Mouse (Mus musculus) limb, embryonic 10.5 days (tissue): ENCODE data around the gene Rapgefl1. TPM values are rescaled to one million over a fixed set of nuclear protein-coding genes. Genes with fewer than 3 reads are reported as not detected.

Experiments
- DNase-seq: peaks from one replicate; pipeline ENCODE4 v3.0.0-alpha.2; 2017; ENCODE audit warnings: low spot score
- H3K27ac ChIP-seq: fragments of 300-500 bp; sonication (generic); 2 replicates; pipeline ENCODE4 v1.5.1; 2016; ENCODE audit warnings: mild to moderate bottlenecking
- H3K27me3 ChIP-seq: fragments of 300-500 bp; sonication (generic); 2 replicates; pipeline ENCODE4 v1.6.1; 2016; ENCODE audit warnings: low read depth, mild to moderate bottlenecking; ENCODE audit not compliant: poor library complexity, severe bottlenecking
- H3K36me3 ChIP-seq: fragments of 300-500 bp; sonication (generic); 2 replicates; pipeline ENCODE4 v1.6.1; 2016; ENCODE audit warnings: mild to moderate bottlenecking, moderate library complexity
- H3K4me1 ChIP-seq: fragments of 300-500 bp; sonication (generic); 2 replicates; pipeline ENCODE4 v1.6.1; 2016
- H3K4me3 ChIP-seq: fragments of 300-500 bp; sonication (generic); 2 replicates; pipeline ENCODE4 v1.5.1; 2016; ENCODE audit warnings: mild to moderate bottlenecking, moderate library complexity
- H3K9me3 ChIP-seq: fragments of 300-500 bp; sonication (generic); replicated peaks from 2 replicates; pipeline ENCODE4 v1.6.1; 2016; ENCODE audit warnings: mild to moderate bottlenecking
- WGBS: fragments of 180-500 bp; shearing (Covaris S2); methylation state at CpG from one replicate; pipeline ENCODE4 v1.1.7; 2016; 5-methylcytosine and 5-hydroxymethylcytosine counted together
- polyA plus RNA-seq: library from polyadenylated mRNA; unstranded; fragments of >200 nt; fragmentation: Nextera tagmentation; extraction: Ambion mirVana; gene quantifications from 2 replicates; pipeline ENCODE4 v1.2.1, GENCODE M21; 2016

Rapgefl1 gene
- 1.4 and 1.9 TPM in 2 replicates for polyA plus RNA-seq

DNA sequence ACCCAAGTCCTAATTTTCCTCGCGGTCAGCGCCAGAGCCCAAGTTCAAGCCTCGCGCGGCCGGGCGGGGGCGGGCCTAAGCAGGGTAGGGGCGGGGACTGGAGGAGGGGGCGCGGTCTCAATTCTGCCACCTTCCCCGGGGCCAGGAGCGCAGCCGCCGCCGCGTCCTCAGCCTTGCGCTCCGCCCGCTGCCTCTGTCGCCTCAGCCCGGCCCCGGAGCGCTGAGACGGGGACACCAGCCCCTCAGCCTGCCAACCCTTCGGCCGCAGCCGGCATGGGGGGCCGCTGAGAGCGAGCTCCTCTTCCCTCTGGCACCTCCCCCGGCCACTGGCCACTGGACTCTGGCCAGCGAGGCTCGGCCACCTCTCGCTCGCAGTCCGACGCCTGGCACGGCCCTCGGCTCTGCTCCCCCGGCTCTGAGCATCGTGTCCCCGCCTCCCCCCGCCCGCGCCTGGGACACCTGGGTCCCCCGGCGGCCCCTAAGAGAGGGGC is at the start of gene Rapgefl1:
Gene Rapgefl1, plus strand, starts transcription at position 135 of the 491 bp plus-strand sequence.
- DNase-seq: peak; percentile 92
- under 1% methylated on average over 47 of the region's 48 CpGs for WGBS
- Histone ChIP-seq H3K4me3 (peak within 1 kb of the TSS; percentile 67), H3K27me3 (peaks cover 34% of the 10 kb centered on the region), H3K4me1 (peaks cover 36% of the 10 kb centered on the region), H3K27ac (peak within 1 kb of the TSS; percentile 78), H3K9me3 (no peaks in the 10 kb centered on the region), H3K36me3 (peaks cover 34% of the 10 kb centered on the region)

DNA sequence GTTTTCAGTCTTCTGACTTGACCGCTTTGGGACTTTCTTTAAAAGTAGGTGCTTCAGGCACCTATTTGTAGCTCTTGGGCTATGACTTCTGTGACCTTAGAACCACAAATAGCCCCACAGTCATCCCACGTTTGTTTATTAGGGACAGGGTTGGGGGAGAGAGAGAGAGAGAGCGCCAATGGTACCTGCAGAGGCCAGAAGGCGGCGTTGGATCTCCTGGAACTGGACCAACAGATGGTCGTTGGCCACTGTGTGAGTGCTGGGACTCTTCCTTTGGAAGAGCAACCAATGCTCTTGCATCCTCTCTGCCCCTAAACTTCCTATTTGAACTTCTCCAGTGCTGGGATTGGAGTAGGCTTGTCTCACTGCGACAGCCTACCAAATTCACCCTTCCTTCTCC is 49.4 kb upstream of the Rapgefl1 start:
- Histone ChIP-seq H3K9me3 (no peaks in the 10 kb centered on the region), H3K4me3 (peak overlapping the region; percentile 32), H3K36me3 (no peaks in the 10 kb centered on the region), H3K27ac (peak overlapping the region; percentile 81; the same call in 1 of the 2 replicates), H3K27me3 (no peaks in the 10 kb centered on the region), H3K4me1 (peaks cover 68% of the 10 kb centered on the region)
- DNase-seq: no peak
- 27% methylated on average over 7 of the region's 7 CpGs for WGBS

DNA sequence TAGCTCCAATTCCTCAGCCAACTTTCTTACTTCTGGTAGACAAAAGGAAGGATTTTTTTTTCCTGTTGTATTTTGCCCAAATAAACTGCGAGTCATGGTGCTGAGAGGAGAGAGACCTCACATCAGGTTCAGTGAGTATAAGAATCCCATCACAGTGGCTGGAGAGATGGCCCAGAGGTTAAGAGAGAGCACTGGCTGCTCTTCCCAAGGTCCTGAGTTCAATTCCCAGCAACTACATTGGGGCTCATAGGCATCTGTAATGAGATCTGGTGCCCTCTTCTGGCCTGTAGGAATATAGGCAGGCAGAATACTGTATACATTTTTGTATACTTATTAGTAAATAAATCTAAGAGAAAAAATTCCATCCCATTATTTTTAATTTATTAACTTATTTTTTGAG is 48.9 kb upstream of the Rapgefl1 start:
- Histone ChIP-seq H3K27ac (peak overlapping the region; percentile 81; the same call in 1 of the 2 replicates), H3K4me1 (peaks cover 67% of the 10 kb centered on the region), H3K4me3 (no peak overlapping the region), H3K27me3 (no peaks in the 10 kb centered on the region), H3K9me3 (no peaks in the 10 kb centered on the region), H3K36me3 (no peaks in the 10 kb centered on the region)
- WGBS: 97% methylated on average over 1 of the region's 1 CpGs
- DNase-seq: no peak

DNA sequence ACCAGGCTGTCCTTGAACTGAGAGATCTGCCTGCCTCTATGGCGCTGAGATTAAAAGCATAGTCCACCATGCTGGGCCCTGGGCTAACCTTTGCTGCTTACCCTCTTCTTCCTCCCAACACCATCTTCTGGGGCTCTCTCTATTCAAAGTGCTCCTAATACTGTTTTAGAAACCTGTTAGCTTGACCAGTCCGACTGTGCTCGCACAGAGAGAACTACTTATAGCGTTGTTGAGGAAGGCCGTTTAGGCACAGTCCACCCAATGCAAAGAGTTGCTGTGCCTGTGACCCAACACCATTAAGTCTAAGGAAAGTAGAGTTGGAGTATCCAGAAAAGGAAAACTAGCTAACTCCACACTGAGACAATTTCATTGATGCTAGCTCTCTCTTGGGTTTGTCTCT is 48.4 kb upstream of the Rapgefl1 start:
- 93% methylated on average over 5 of the region's 5 CpGs for WGBS
- DNase-seq: no peak
- Histone ChIP-seq H3K27ac (peak overlapping the region; percentile 81), H3K36me3 (no peaks in the 10 kb centered on the region), H3K9me3 (no peaks in the 10 kb centered on the region), H3K4me3 (no peak overlapping the region), H3K27me3 (no peaks in the 10 kb centered on the region), H3K4me1 (peaks cover 65% of the 10 kb centered on the region)

DNA sequence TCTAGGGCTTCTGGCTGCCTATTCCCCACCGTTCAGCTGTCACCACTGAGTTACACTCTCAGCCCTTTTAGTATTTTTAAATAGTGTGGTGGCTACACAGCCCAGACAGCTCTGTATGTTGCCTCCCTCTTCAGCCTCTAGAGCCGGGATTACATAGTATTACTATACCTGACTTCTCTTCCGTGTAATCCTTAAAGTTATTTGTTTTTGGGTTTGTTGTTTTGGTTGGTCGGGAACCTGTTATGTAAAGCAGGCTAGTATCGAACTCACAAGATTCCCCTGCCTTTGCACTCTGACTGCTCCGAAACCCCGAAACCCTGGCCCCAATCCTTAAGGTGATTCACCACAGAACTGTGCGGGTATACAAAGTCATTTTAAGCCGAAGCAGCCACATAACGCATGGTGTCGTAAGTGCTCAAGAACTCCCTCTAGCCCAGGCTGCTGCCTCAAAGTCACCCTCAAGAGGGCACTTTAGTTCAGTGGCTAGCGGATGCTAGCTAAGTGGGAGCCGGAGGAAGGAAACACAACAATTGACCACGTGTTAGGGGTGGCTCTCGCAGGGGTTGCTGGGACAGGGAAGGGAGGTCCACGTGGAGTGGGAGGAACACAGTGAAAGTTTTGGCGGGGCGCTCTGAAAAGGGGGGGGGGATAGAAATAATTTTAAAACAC is 47.9 kb upstream of the Rapgefl1 start:
- H3K9me3 ChIP-seq: no peaks in the 10 kb centered on the region
- DNase-seq: peak; percentile 84
- peak overlapping the region; percentile 81 for H3K27ac ChIP-seq
- H3K4me3 ChIP-seq: peak overlapping the region; percentile 57
- no peaks in the 10 kb centered on the region for H3K36me3 ChIP-seq
- WGBS: 19% methylated on average over 18 of the region's 18 CpGs
- H3K27me3 ChIP-seq: no peaks in the 10 kb centered on the region
- H3K4me1 ChIP-seq: peaks cover 65% of the 10 kb centered on the region

DNA sequence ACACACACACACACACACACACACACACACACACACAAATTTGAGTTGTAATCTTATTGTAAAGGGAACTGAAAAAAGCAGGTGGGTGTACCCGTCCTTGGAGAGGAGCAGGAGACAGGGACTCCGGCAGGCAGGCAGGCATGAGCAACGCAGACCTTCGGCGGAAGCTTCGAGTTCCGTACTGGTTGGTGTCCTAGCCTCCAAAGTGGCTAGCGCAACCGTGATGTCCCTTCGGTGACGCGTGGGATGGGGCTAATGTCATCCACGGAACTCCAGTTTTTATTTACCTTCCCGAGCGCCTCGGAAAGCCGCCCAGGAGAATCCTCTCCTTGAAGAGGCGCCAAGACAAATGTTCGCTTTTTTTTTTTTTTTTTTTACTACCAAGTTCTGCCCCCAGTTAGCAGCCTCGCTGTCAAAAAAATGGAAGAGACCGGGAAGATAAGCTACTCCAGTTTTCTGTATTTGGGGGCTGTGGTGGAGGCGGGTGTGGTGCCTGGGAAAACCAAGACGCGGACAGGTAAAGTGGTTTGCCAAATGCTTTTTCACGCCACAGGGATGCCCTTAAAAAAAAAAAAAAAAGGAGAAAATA is 47.3 kb upstream of the Rapgefl1 start:
- Histone ChIP-seq H3K36me3 (no peaks in the 10 kb centered on the region), H3K4me1 (peaks cover 66% of the 10 kb centered on the region), H3K27me3 (no peaks in the 10 kb centered on the region), H3K9me3 (no peaks in the 10 kb centered on the region), H3K4me3 (peak overlapping the region; percentile 57), H3K27ac (peak overlapping the region; percentile 81)
- no peak for DNase-seq
- 2% methylated on average over 25 of the region's 25 CpGs for whole genome bisulfite sequencing

DNA sequence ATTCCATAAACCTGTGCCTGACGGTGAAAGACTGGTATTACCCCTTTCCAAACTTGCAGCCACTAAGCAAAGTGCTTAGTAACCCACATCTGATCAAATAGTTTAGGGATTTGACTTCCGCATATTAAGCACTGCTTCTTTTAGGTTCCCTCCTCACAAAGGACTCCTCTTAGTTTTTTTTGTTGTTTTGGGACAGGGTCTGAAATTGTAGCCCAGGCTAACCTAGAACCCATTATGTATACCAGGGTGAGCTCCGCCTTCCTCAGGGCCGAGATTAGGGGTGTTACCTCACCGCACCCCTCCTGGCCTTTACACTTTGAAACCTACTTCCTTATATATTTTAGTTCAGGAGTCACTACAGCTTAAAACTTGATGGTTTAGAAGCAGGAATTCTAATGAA is 46.8 kb upstream of the Rapgefl1 start:
- Histone ChIP-seq H3K4me3 (peak overlapping the region; percentile 57), H3K9me3 (no peaks in the 10 kb centered on the region), H3K27me3 (no peaks in the 10 kb centered on the region), H3K27ac (peak overlapping the region; percentile 81; the same call in 1 of the 2 replicates), H3K4me1 (peaks cover 69% of the 10 kb centered on the region), H3K36me3 (no peaks in the 10 kb centered on the region)
- 42% methylated on average over 5 of the region's 5 CpGs for WGBS
- no peak for DNase-seq

DNA sequence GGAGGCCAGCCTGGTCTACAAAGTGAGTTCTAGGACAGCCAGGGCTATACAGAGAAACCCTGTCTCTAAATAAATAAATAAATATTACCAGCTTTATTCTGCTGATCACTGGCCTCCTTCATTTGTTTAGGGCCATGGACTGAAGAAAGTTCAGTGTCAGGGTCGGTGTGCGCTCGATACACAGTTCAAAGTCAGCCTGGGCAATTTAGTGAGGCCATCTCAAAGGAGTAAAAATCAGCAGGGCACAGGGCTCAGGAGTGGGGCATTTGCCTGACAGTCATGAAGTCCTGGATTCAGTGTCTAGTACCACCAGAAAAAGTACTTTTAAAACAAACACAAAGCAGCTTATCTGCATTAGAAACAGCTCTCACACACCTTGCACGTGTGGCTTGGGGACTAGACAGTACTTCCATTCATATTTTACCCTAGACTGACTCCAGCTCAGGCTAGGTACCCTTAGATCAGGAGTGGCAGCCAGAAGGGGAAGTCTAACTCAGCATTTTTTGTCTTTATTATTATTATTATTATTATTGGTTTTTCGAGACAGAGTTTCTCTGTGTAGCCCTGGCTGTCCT is 45.9 kb upstream of the Rapgefl1 start:
- peaks cover 63% of the 10 kb centered on the region for H3K4me1 ChIP-seq

DNA sequence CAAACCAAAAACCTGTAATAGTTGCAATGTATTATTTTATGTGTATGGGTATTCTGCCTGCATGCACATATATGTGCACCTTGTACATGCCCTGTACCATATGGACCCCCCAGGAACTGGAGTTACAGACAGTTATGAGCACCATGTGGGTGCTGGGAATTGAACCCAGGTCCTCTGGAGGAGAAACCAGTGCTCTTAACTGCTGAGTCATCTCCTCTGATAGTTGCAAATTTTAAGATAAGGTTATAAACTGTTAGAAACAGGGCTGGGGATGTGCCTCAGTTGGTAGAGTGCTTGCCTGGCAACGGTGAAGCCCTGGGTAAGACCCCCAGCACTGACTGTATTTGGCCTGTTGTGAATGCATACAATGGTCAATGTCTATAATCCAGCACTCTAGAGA is 45.1 kb upstream of the Rapgefl1 start:
- no peaks in the 10 kb centered on the region for H3K36me3 ChIP-seq
- 71% methylated on average over 1 of the region's 1 CpGs for WGBS
- no peaks in the 10 kb centered on the region for H3K27me3 ChIP-seq
- H3K27ac ChIP-seq: no peak overlapping the region
- DNase-seq: no peak
- no peaks in the 10 kb centered on the region for H3K9me3 ChIP-seq
- H3K4me3 ChIP-seq: no peak overlapping the region
- H3K4me1 ChIP-seq: peaks cover 56% of the 10 kb centered on the region

More for the DNA sequence above, 45.9 kb upstream of the Rapgefl1 start:
- no peak for DNase-seq
- H3K9me3 ChIP-seq: no peaks in the 10 kb centered on the region
- no peak overlapping the region for H3K27ac ChIP-seq
- H3K27me3 ChIP-seq: no peaks in the 10 kb centered on the region
- H3K36me3 ChIP-seq: no peaks in the 10 kb centered on the region
- WGBS: 83% methylated on average over 5 of the region's 5 CpGs
- H3K4me3 ChIP-seq: no peak overlapping the region

DNA sequence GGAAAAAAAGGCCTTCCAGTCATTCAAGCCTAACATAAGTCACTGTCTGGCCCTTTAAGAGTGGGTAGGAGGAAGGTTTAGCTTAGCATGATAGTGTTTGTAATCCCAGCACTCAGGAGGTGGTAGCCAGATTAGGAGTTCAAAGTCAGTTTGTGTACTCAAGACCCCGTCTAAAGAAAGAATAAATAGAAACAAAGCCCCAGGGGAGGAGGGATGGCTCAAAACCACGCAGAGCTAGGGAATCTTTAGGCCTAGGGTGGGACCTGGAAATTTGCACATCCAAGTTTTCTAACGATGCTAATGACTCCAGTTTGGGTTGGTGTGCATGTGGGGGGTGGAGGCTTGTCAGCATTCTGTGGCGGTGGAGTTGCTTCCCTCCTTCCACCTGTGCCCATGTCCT is 44.5 kb upstream of the Rapgefl1 start:
- Histone ChIP-seq H3K27ac (no peak overlapping the region), H3K27me3 (no peaks in the 10 kb centered on the region), H3K36me3 (no peaks in the 10 kb centered on the region), H3K9me3 (no peaks in the 10 kb centered on the region), H3K4me3 (no peak overlapping the region), H3K4me1 (peaks cover 53% of the 10 kb centered on the region)
- WGBS: 12% methylated on average over 4 of the region's 4 CpGs
- no peak for DNase-seq

DNA sequence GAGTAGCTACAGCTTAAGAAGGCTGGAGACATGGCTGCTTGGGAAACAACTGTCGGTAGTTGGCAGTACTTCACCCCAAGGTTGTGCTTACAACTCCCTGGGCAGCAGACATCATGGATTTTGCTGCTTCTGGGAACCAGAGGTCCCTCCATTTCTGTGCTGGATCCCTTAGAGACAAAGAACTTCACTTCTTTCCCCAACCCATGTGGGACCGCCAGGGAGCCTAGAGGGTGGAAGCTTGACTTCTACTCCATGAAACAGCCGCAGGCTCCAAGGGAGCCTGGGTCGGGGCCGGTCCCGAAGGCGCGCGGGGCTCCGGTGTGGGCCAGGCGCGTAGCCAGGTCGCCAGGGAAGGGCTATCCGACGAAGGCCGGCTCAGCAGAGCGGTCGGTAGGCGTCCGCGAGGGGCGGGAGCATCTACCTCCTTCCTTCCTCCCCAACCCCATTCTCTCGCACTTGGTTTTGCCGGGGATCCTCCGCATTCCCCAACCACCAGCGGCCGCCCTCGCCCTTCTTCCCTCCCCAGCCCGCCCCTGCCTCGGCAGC is 42.0 kb upstream of the Rapgefl1 start:
- no peak for DNase-seq
- Histone ChIP-seq H3K27ac (peak overlapping the region; percentile 99), H3K4me3 (peak overlapping the region; percentile 97), H3K4me1 (peaks cover 59% of the 10 kb centered on the region), H3K9me3 (no peaks in the 10 kb centered on the region), H3K36me3 (peaks cover 22% of the 10 kb centered on the region), H3K27me3 (no peaks in the 10 kb centered on the region)
- WGBS: under 1% methylated on average over 30 of the region's 30 CpGs

DNA sequence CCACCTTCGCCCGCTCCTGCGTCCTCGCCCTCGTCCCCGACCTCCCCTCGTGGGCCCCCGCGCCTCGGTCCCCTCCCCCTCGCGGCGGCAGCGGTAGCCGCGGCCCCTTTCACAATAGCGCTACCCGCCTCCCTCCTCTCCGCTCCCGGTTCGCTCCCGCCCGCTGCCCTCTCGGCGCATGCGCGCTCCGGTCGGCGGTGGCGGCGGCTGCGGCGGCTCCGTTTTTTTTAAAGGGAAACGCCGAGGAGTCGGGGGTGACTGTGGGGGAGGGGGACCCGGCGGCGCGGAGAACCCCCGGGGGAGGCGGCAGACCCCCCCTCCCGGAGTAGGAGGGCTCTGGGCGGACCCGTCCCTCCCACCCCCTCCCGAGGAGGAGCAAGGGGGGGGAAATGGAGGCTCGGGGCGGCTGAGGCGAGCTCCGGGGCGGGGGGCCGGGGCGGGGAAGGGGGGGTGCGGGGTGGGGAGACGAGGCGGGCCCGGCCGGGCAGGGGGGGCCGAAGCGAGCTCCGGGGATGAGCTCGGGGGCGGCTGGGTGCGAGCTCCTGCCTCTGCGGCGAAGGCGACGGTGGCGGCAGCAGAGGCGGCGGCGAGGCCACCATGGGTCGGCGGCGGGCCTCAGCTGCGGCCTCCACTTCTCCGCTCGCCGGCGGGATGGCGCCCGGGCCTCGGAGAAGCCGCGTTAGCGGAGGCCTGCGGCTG is 41.4 kb upstream of the Rapgefl1 start, which contains the start of gene Msl1:
Gene Msl1, plus strand, starts transcription at position 502 of the 699 bp plus-strand sequence.
- peaks cover 29% of the 10 kb centered on the region for H3K36me3 ChIP-seq
- H3K4me1 ChIP-seq: peaks cover 55% of the 10 kb centered on the region
- peak within 1 kb of the TSS; percentile 99 for H3K27ac ChIP-seq
- 2% methylated on average over 62 of the region's 89 CpGs for WGBS
- H3K9me3 ChIP-seq: no peaks in the 10 kb centered on the region
- peak; percentile 93 for DNase-seq
- H3K4me3 ChIP-seq: peak within 1 kb of the TSS; percentile 97
- H3K27me3 ChIP-seq: no peaks in the 10 kb centered on the region
